Mouse (Mus musculus) liver, embryonic 14.5 days (tissue): ENCODE data around the gene 2010300C02Rik. TPM values are rescaled to one million over a fixed set of nuclear protein-coding genes. Genes with fewer than 3 reads are reported as not detected.

Source experiments
- ATAC-seq: fragments of 200-750 bp; cut with Nextera tagmentation; 2 replicates; pipeline ENCODE4 v1.8.0; 2017; ENCODE audit warnings: moderate number of reproducible peaks, mild to moderate bottlenecking, moderate library complexity; ENCODE audit not compliant: insufficient read depth
- DNase-seq, 3 experiments: peaks; one replicate each; pipeline ENCODE4 v3.0.0-alpha.2; 2012 to 2013; ENCODE audit warnings: low read depth in 3 of 3, low spot score in 3 of 3
- H3K27ac ChIP-seq: fragments of 300-500 bp; sonication (generic); 2 replicates; pipeline ENCODE4 v1.5.1; 2014; ENCODE audit warnings: moderate library complexity, mild to moderate bottlenecking, control low read depth, inconsistent platforms
- H3K27me3 ChIP-seq: fragments of 300-500 bp; sonication (generic); 2 replicates; pipeline ENCODE4 v1.6.1; 2014; ENCODE audit warnings: mild to moderate bottlenecking, low read length, moderate library complexity; ENCODE audit not compliant: control insufficient read depth, insufficient read depth
- H3K36me3 ChIP-seq: fragments of 300-500 bp; sonication (generic); replicated peaks from 2 replicates; pipeline ENCODE4 v1.6.1; 2014; ENCODE audit warnings: low read depth; ENCODE audit not compliant: control insufficient read depth, insufficient read depth
- H3K4me1 ChIP-seq, 2 experiments: fragments of 200-500 bp in 1 of 2; fragments of 300-500 bp in 1 of 2; sonication (generic) in 1 of 2; replicated peaks; 2 replicates each; pipeline ENCODE4 v1.6.1; 2012 to 2014; ENCODE audit warnings: antibody characterized with exemption in 1 of 2, inconsistent platforms in 1 of 2, low read length in 1 of 2; ENCODE audit not compliant: control insufficient read depth in 2 of 2, insufficient read depth in 2 of 2
- H3K4me2 ChIP-seq: fragments of 300-500 bp; sonication (generic); 2 replicates; pipeline ENCODE4 v1.6.1; 2014; ENCODE audit warnings: low read depth, mild to moderate bottlenecking, control low read depth, moderate library complexity
- H3K4me3 ChIP-seq, 2 experiments: fragments of 200-500 bp in 1 of 2; fragments of 300-500 bp in 1 of 2; sonication (generic) in 1 of 2; 2 replicates each; pipeline ENCODE4 v1.5.1; 2012 to 2014; ENCODE audit warnings: low read depth in 2 of 2, low read length in 2 of 2, mild to moderate bottlenecking in 2 of 2, control low read depth in 1 of 2, inconsistent platforms in 1 of 2, moderate library complexity in 1 of 2; ENCODE audit not compliant: insufficient read depth in 1 of 2
- H3K9ac ChIP-seq: fragments of 300-500 bp; sonication (generic); replicated peaks from 2 replicates; pipeline ENCODE4 v1.6.1; 2014; ENCODE audit warnings: mild to moderate bottlenecking, control low read depth, moderate library complexity
- H3K9me3 ChIP-seq: fragments of 300-500 bp; sonication (generic); 2 replicates; pipeline ENCODE4 v1.6.1; 2016; ENCODE audit warnings: low read length, mixed read lengths; ENCODE audit not compliant: control insufficient read depth
- CTCF ChIP-seq: IDR thresholded peaks from 2 replicates; pipeline ENCODE4 v1.5.1; 2016; ENCODE audit warnings: antibody characterized with exemption, low read depth, control low read depth
- EP300 ChIP-seq: IDR thresholded peaks from 2 replicates; pipeline ENCODE4 v1.6.1; 2016; ENCODE audit warnings: antibody characterized with exemption, low read depth
- WGBS: fragments of 180-500 bp; shearing (Covaris S2); extraction: QIAGEN DNeasy Blood & Tissue Kit; methylation state at CpG from one replicate; pipeline ENCODE4 v1.1.7; 2014; ENCODE audit not compliant: insufficient replicate concordance; 5-methylcytosine and 5-hydroxymethylcytosine counted together
- polyA plus RNA-seq, 2 experiments: library from polyadenylated mRNA; depleted of rRNA in 1 of 2; stranded (reverse) in 1 of 2; unstranded in 1 of 2; fragments of >200 nt; fragmentation: Nextera tagmentation in 1 of 2; extraction: Ambion mirVana in 1 of 2; gene quantifications; 2 replicates each; pipeline versions ENCODE4 v1.2.1 to v1.2.3; 2012 to 2014

2010300C02Rik gene
- polyA plus RNA-seq, 2 experiments: 0.09 TPM; not detected in 1

- WGBS: 28% methylated on average over 13 of the region's 13 CpGs
Measured at GRCm38 (mm10) chr1:37585809-37586480, 133.9 kb downstream of the 2010300C02Rik start.

GRCm38 (mm10) chr1:37583795-37584464 is 136.0 kb downstream of the 2010300C02Rik start:
- H3K4me3 ChIP-seq: no peak overlapping the region

More at GRCm38 (mm10) chr1:37585809-37586480, 133.9 kb downstream of the 2010300C02Rik start:
- DNase-seq (peak in 1 of 3 experiments; percentile 9), ATAC-seq (no peak)
- H3K4me2 ChIP-seq: no peak overlapping the region; the same call in 1 of the 2 replicates
- TF ChIP-seq CTCF (no peak), EP300 (no peak)
- no peaks in the 10 kb centered on the region for H3K9me3 ChIP-seq
- peaks cover 0 to 2% of the 10 kb centered on the region in 2 experiments; a peak in 2 of 4 replicates for H3K4me1 ChIP-seq
- H3K36me3 ChIP-seq: no peaks in the 10 kb centered on the region
- H3K4me3 ChIP-seq: no peak overlapping the region
- H3K27me3 ChIP-seq: no peaks in the 10 kb centered on the region
- H3K9ac ChIP-seq: no peak overlapping the region
- no peak overlapping the region for H3K27ac ChIP-seq

DNA sequence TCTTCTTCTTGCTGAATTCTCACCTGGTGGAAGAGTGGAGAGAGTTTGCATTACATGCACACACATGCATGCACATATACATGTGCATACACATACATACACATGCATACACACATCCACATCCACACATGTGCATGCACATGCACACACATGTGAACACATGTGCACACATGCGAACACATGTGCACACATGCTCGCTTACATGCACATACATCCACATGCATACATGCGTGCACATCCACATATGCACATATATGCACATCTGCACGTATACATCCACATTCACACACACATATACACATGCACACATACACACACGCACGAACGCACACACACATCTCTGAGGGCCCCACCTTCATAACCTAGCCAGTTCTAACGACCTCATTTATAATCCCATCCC is 136.7 kb downstream of the 2010300C02Rik start:
- Histone ChIP-seq H3K36me3 (no peaks in the 10 kb centered on the region), H3K9me3 (no peaks in the 10 kb centered on the region), H3K27me3 (no peaks in the 10 kb centered on the region), H3K4me3 (no peak overlapping the region), H3K9ac (no peak overlapping the region), H3K27ac (no peak overlapping the region), H3K4me1 (peaks cover 0 to 2% of the 10 kb centered on the region in 2 experiments; a peak in 2 of 4 replicates), H3K4me2 (no peak overlapping the region)
- TF ChIP-seq CTCF (no peak), EP300 (no peak)
- ATAC-seq (no peak), DNase-seq (no peak)
- WGBS: 72% methylated on average over 8 of the region's 8 CpGs

More at GRCm38 (mm10) chr1:37583795-37584464, 136.0 kb downstream of the 2010300C02Rik start:
- Histone ChIP-seq H3K4me2 (no peak overlapping the region), H3K27me3 (no peaks in the 10 kb centered on the region), H3K4me1 (peaks cover 0 to 2% of the 10 kb centered on the region in 2 experiments; a peak in 2 of 4 replicates), H3K9ac (no peak overlapping the region), H3K9me3 (no peaks in the 10 kb centered on the region), H3K36me3 (no peaks in the 10 kb centered on the region), H3K27ac (no peak overlapping the region)
- TF ChIP-seq CTCF: no peak
- no peak for TF ChIP-seq EP300
- 57% methylated on average over 9 of the region's 9 CpGs for WGBS
- ATAC-seq (no peak), DNase-seq (no peak)

DNA sequence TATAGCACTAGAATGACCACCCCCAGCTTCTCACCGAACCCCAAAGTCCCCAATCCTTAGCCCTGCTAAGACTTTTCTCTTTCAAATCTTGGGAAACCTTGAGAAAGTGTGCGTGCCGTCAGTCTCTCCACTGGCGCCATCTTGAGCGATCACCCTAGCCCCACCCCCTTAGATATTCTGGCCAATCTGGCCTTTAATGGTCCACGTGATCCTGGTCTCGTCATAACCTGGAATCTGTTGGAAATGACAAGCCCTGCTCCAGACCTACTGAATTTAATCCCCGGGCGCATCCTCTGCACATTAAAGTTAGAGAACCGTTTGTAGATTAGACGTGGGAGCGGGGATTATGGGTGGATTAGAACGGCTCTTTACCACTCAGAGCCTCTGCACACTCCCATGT is 140.2 kb downstream of the 2010300C02Rik start:
- ATAC-seq: no peak

More for the DNA sequence above, 140.2 kb downstream of the 2010300C02Rik start:
- Histone ChIP-seq H3K4me1 (no peaks in the 10 kb centered on the region), H3K9me3 (no peaks in the 10 kb centered on the region), H3K4me3 (no peak overlapping the region), H3K27me3 (no peaks in the 10 kb centered on the region), H3K27ac (no peak overlapping the region), H3K4me2 (no peak overlapping the region), H3K36me3 (no peaks in the 10 kb centered on the region), H3K9ac (no peak overlapping the region)
- DNase-seq: no peak
- TF ChIP-seq EP300: no peak
- TF ChIP-seq CTCF: no peak
- 75% methylated on average over 13 of the region's 13 CpGs for WGBS
